Mouse (Mus musculus) liver (tissue): ENCODE data around the gene Nrf1.

Experiments used
- DNase-seq: peaks from one replicate; pipeline ENCODE4 v3.0.0-alpha.2; 2020; ENCODE audit warnings: mixed read lengths

The Nrf1 gene

DNA sequence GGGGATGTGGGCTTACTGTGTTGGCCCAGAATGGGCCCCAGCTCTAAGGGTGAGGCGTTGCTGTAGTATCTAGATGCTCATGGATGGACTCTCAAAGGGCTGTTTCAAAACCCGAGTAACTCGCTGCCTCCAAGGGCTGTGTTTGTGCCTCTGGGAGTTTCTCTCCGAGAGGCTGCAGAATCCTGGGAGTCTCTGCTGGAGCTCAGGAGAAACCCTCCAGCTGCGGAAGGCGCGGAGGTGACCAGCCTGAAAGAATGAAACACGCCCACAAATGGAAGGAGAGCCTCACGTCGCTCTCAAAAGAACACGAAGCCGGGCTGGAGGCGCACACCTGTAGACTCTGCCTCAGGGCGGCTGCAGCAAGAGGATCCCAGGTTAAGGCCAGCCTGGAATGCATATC, 129.5 kb downstream of the Nrf1 start:
- DNase-seq, result no peak

DNA sequence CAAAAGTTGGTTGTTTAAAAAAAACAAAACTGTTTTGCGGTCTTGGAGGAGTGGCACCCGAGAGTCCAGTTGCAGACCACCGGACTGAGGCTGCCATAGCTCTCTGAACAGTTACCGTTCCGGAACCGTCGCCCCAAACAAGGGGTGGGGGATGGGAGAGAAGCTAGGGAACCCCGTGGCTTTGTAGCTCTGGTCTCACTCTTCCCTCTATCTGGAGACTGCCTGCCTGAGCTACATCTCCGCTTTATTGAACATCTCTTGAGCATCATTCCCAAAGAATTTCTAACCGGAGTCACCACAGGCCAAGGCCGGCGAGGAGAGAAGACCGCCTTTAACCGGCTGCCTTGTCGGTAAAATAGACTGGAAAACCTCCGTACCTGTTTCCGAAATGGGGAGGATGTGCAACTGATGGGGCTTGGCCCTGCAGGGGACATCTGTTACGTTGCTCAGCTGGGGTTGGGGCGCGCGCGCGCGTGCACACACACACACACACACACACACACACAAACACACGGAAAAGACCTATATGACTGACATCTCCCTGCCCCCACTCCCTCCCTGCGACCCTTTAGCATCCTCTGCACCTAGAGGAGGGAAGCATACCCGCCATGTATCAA, 130.3 kb downstream of the Nrf1 start:
- no peak for DNase-seq

DNA sequence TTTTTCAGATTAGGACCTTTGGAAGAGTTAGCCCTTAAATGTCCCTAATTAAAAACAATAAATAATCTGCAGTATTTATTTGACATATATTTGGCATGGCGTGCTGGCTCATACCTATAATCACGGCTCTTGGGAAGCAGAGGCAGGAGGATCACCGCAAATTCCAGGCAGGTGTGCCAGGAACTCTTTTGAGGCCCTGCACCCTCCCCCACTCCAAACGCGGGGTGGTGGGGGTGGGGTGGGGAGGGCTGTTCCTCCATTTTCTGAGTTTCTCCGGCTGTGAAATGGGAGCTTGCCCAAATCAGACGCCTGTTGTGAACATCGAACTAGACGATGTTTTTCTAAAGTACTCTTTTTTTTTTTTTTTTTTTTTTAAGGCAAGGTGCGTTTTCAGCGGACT, 131.3 kb downstream of the Nrf1 start:
- DNase-seq, result no peak

DNA sequence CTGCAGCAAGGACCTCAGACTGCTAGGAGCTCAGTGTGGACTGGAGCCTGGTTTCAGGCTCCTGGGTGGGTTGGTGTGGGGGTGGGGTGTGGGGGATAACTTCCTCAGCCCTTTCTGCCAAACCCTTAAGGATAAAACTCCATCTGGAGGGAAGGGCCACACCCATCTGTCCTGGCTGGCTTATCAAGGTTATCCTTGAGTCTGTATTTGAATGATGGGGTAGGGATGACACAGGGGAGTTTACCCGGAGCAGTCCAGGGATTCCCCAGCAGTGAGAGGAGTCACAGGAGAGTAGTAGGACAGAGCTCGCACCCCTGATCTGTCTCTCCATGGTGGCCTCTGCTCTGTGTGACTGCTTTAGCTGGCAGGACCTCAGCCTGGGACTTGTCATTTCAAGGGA, 132.5 kb downstream of the Nrf1 start:
- no peak for DNase-seq

DNA sequence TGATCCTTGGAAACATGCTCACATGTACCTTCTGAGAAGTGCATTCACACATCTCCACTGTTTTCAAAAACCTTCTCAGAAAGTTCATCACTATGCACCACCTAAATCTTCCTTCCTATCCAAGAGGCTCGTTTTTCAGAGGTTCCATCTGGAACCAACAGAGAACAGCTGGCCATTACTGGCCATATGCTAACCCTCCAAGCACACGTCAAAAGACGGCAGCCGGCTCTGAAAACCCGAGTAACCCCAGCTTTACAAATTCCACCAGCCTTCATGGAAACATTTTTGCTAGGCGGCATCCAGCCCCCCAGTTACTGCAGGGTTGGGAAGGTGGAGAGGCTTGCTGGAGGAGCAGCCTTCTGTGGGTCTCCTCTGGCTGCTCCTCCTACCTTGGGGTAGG, 134.2 kb downstream of the Nrf1 start:
- DNase-seq, result no peak

DNA sequence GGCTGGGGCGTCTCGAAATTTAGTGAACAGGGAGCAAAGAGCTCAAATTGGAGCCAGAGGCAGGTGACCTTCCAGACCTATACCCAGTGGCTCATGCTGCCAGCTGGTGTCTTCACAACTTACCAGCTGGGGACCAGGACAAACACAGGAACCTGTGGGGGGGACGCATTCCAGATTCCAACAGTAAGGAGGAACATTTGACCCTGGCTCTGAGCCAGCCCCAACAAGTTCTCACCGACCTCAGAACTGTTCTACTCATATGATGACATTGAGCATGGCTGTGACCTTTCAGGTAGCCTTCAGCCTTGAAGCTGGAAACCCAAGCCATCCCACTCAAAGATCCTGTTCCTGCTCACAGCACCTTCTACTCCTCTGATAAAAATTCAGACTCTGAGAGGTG, 135.8 kb downstream of the Nrf1 start:
- no peak for DNase-seq

DNA sequence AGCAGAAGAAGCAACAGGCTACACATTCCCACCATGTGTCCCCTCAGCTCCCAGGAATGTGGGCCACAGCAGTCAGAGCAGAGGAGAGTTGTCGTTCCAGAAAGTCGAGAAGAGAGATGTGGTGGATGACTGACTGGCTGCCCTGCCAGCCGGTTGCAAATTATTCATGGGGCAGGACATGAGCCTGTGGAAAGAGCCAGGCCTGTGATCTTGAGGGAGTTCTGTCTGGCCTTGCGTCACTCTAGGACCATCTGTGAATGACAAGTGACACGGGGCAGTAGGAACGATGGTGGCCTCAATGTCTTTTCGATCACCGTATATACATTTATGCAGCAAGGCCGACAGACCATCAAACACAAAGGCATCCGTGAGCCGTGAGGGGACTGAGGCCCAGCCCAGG, 147.9 kb downstream of the Nrf1 start:
- no peak for DNase-seq

DNA sequence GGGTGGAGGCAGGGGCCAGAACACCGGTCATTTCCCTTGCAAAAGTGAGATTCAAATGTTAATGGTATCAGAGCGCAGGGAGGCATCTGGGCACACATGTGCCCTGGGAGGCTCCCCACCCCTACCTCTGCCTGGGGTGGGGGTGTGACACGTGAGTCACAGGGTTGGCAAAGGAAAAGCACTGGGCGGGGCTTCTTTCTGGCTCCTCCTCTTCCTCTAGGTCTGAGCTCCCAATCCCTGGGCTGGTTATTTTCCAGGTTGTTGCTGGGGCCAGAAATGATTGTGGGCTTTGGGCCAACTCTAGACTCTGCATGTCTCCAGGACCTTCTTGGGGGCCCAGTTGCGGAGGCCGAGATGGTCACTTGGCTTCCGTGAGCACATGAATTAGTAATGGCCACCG, 148.4 kb downstream of the Nrf1 start:
- DNase-seq, result no peak
